Mouse (Mus musculus) lung, adult 2 months (tissue): Measurements from ENCODE around the gene Klhl5.

Source experiments
- CTCF ChIP-seq: fragments of 200-500 bp; IDR thresholded peaks from 2 replicates; pipeline ENCODE4 v1.5.1; 2011; ENCODE audit warnings: mild to moderate bottlenecking, low read length, control low read depth; ENCODE audit not compliant: insufficient read depth
- POLR2A ChIP-seq: fragments of 200-500 bp; IDR thresholded peaks from 2 replicates; pipeline ENCODE4 v1.6.1; 2011; ENCODE audit warnings: low read depth, mild to moderate bottlenecking, control low read depth, low read length, borderline replicate concordance; ENCODE audit errors: extremely low read depth

- peak; percentile 55 for TF ChIP-seq POLR2A
- no peak for TF ChIP-seq CTCF
Measured at GRCm38 (mm10) chr5:65106876-65107772, at the start of gene Klhl5.
